Comparison of ENCODE assay signal across 15 mouse cellular contexts in the genomic region with DNA sequence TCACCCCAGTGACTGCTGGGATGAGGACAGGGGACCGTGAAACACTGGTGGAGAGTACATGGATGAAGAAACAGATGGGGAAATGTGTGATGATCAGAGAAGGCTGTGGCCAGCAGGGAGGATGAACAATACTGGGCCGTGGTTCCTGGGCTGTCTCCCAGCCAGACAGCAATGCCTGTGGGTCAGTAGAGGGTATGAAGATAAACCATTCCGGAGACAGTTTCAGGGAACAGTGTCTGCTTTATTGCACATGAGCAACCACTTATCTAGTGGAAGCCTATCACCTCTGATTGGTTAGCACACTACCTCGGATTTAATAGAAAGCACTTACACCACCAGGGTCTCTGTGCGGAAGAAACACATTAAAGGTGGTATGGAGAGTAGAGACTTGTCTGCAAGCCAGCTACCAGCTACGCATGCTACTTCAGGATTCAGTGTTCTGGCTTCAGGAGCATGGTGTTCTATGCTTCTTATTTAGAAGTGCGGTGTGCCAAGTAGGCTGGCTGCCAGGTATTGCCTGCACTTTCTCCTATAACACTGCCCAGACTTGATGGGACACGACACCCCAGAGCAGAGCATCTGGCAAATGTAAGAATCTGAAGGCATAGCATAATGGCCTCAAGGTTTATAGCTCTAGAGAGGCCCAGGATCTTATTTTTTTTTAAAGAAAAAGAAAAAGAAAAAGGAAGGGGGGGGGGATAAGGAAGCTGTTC.
DNase-seq lines count a peak whose midpoint lies in the region; ATAC-seq and TF ChIP-seq lines count a peak whose summit lies in the region.
"Had no signal": no experiment of that assay in that cellular context is flagged by ENCODE, and none has a peak within 500 bp of the region (broad histone marks: within the 10 kb centered on the region; RNA-seq: fewer than 3 reads in every experiment).

No protein-coding gene starts in this region.

- H3K4me1 ChIP-seq in embryonic facial prominence, embryonic 13.5 days, result peaks cover 3% of the 10 kb centered on the region; the same call in 1 of the 2 replicates
- H3K4me1 ChIP-seq in embryonic facial prominence, embryonic 10.5 days, result peaks cover 4% of the 10 kb centered on the region
- peaks cover 4% of the 10 kb centered on the region; the same call in 1 of the 2 replicates for H3K4me1 ChIP-seq in lung, embryonic 15.5 days
- H3K4me1 ChIP-seq in lung, postnatal 0 days (ENCODE audit: insufficient read depth, low read depth, low read length), result no peaks in the 10 kb centered on the region
- H3K4me1 ChIP-seq in embryonic facial prominence, embryonic 14.5 days (ENCODE audit: control insufficient read depth, insufficient read depth, low read length), result 0 out of 2 replicates have a peak, but pooled peaks cover 4% of the 10 kb centered on the region
- H3K4me1 ChIP-seq in limb, embryonic 14.5 days (ENCODE audit: control insufficient read depth, insufficient read depth, low read length), result no peaks in the 10 kb centered on the region
- H3K4me1 ChIP-seq: liver, embryonic 15.5 days; neural tube, embryonic 15.5 days had no signal

- no peak for TF ChIP-seq EP300 in lung, postnatal 0 days (IDR thresholded peaks at IDR 0.05)

- H3K9ac ChIP-seq in embryonic facial prominence, embryonic 13.5 days, result no peak overlapping the region
- H3K9ac ChIP-seq in lung, embryonic 15.5 days, result no peak overlapping the region
- no peak overlapping the region for H3K9ac ChIP-seq in lung, postnatal 0 days (replicated peaks; ENCODE audit: low read depth)
- H3K9ac ChIP-seq in embryonic facial prominence, embryonic 14.5 days (ENCODE audit: low read depth, low read length), result no peak overlapping the region
- no peak overlapping the region for H3K9ac ChIP-seq in limb, embryonic 14.5 days (ENCODE audit: low read depth, low read length, severe bottlenecking)
- H3K9ac ChIP-seq: liver, embryonic 15.5 days; neural tube, embryonic 15.5 days had no signal

- H3K4me3 ChIP-seq in embryonic facial prominence, embryonic 13.5 days, result no peak overlapping the region
- H3K4me3 ChIP-seq in embryonic facial prominence, embryonic 10.5 days, result no peak overlapping the region
- no peak overlapping the region for H3K4me3 ChIP-seq in lung, embryonic 15.5 days
- H3K4me3 ChIP-seq in lung, postnatal 0 days (ENCODE audit: low read depth, low read length), result no peak overlapping the region
- no peak overlapping the region for H3K4me3 ChIP-seq in embryonic facial prominence, embryonic 14.5 days (ENCODE audit: low read depth, low read length)
- no peak overlapping the region for H3K4me3 ChIP-seq in limb, embryonic 14.5 days (replicated peaks; ENCODE audit: low read length)
- H3K4me3 ChIP-seq: left cerebral cortex, adult 2 months; liver, embryonic 15.5 days; neural tube, embryonic 15.5 days had no signal

- 72% methylated on average over 8 of the region's 8 CpGs for WGBS in embryonic facial prominence, embryonic 13.5 days
- WGBS in embryonic facial prominence, embryonic 10.5 days, result 89% methylated on average over 8 of the region's 8 CpGs
- WGBS in lung, embryonic 15.5 days, result 71% methylated on average over 8 of the region's 8 CpGs
- WGBS in lung, postnatal 0 days, result 67% methylated on average over 8 of the region's 8 CpGs
- WGBS in embryonic facial prominence, embryonic 14.5 days, result 71% methylated on average over 8 of the region's 8 CpGs
- WGBS in limb, embryonic 14.5 days, result 57% methylated on average over 8 of the region's 8 CpGs

- DNase-seq in embryonic facial prominence, embryonic 10.5 days (ENCODE audit: low spot score), result no peak
- no peak for DNase-seq in lung, postnatal 0 days (ENCODE audit: low spot score)
- DNase-seq in embryonic facial prominence, embryonic 14.5 days (ENCODE audit: low spot score), result peak; percentile 89
- peak; percentile 65 for DNase-seq in limb, embryonic 14.5 days (ENCODE audit: low spot score)
- DNase-seq in left cerebral cortex, adult 8-10 months (ENCODE audit: low spot score in 2 of 2), result no peak
- DNase-seq: kidney, postnatal 25 days; right cerebral cortex, postnatal 4 days had no signal

- TF ChIP-seq POLR2A in limb, embryonic 14.5 days (IDR thresholded peaks at IDR 0.05; ENCODE audit: borderline replicate concordance, extremely low read depth, insufficient read depth, insufficient read length), result no peak

- H3K27me3 ChIP-seq in embryonic facial prominence, embryonic 13.5 days, result no peaks in the 10 kb centered on the region
- no peaks in the 10 kb centered on the region for H3K27me3 ChIP-seq in embryonic facial prominence, embryonic 10.5 days (replicated peaks; ENCODE audit: low read depth, poor library complexity, severe bottlenecking)
- H3K27me3 ChIP-seq in lung, embryonic 15.5 days, result no peaks in the 10 kb centered on the region
- no peaks in the 10 kb centered on the region for H3K27me3 ChIP-seq in lung, postnatal 0 days (replicated peaks; ENCODE audit: insufficient read depth, low read length)
- H3K27me3 ChIP-seq in embryonic facial prominence, embryonic 14.5 days (replicated peaks; ENCODE audit: control insufficient read depth, insufficient read depth, low read length), result no peaks in the 10 kb centered on the region
- no peaks in the 10 kb centered on the region for H3K27me3 ChIP-seq in limb, embryonic 14.5 days (ENCODE audit: control insufficient read depth, insufficient read depth, low read length)
- H3K27me3 ChIP-seq: liver, embryonic 15.5 days; neural tube, embryonic 15.5 days had no signal

- no peaks in the 10 kb centered on the region for H3K36me3 ChIP-seq in embryonic facial prominence, embryonic 13.5 days
- no peaks in the 10 kb centered on the region for H3K36me3 ChIP-seq in embryonic facial prominence, embryonic 10.5 days (replicated peaks)
- H3K36me3 ChIP-seq in lung, embryonic 15.5 days, result no peaks in the 10 kb centered on the region
- H3K36me3 ChIP-seq in lung, postnatal 0 days (ENCODE audit: insufficient read depth, low read length), result no peaks in the 10 kb centered on the region
- no peaks in the 10 kb centered on the region for H3K36me3 ChIP-seq in embryonic facial prominence, embryonic 14.5 days (ENCODE audit: control insufficient read depth, insufficient read depth, low read length)
- H3K36me3 ChIP-seq in limb, embryonic 14.5 days (ENCODE audit: control insufficient read depth, insufficient read depth, low read length), result no peaks in the 10 kb centered on the region
- H3K36me3 ChIP-seq: liver, embryonic 15.5 days; neural tube, embryonic 15.5 days had no signal

- no peak for TF ChIP-seq CTCF in lung, postnatal 0 days (IDR thresholded peaks at IDR 0.05)

- ATAC-seq in embryonic facial prominence, embryonic 13.5 days (ENCODE audit: insufficient number of reproducible peaks, insufficient read depth, low FRiP score, low TSS enrichment, low read depth), result no peak
- 0 out of 2 replicates have a peak, but pooled peaks have one; percentile 27 for ATAC-seq in lung, embryonic 15.5 days (ENCODE audit: borderline replicate concordance, extremely low read depth, low FRiP score, low TSS enrichment)
- ATAC-seq in lung, postnatal 0 days, result no peak
- peak; percentile 74 for ATAC-seq in embryonic facial prominence, embryonic 14.5 days (ENCODE audit: low read depth)
- ATAC-seq in limb, embryonic 14.5 days (ENCODE audit: low FRiP score, low read depth), result peak; percentile 47
- ATAC-seq in activated CD4-positive, CD25-positive, alpha-beta regulatory T cell, adult 4 months, result no peak
- ATAC-seq: hindbrain, embryonic 16.5 days; midbrain, embryonic 16.5 days had no signal

- H3K4me2 ChIP-seq in embryonic facial prominence, embryonic 13.5 days, result no peak overlapping the region
- no peak overlapping the region for H3K4me2 ChIP-seq in lung, embryonic 15.5 days
- no peak overlapping the region for H3K4me2 ChIP-seq in lung, postnatal 0 days (replicated peaks; ENCODE audit: low read depth, low read length)
- no peak overlapping the region for H3K4me2 ChIP-seq in embryonic facial prominence, embryonic 14.5 days (ENCODE audit: low read depth, low read length)
- no peak overlapping the region for H3K4me2 ChIP-seq in limb, embryonic 14.5 days (replicated peaks; ENCODE audit: low read depth, low read length, severe bottlenecking)
- H3K4me2 ChIP-seq: liver, embryonic 15.5 days; neural tube, embryonic 15.5 days had no signal

- peak overlapping the region; percentile 2; the same call in 1 of the 2 replicates for H3K27ac ChIP-seq in embryonic facial prominence, embryonic 13.5 days
- no peak overlapping the region for H3K27ac ChIP-seq in embryonic facial prominence, embryonic 10.5 days (replicated peaks)
- no peak overlapping the region for H3K27ac ChIP-seq in lung, embryonic 15.5 days
- H3K27ac ChIP-seq in lung, postnatal 0 days (ENCODE audit: low read length), result no peak overlapping the region
- no peak overlapping the region for H3K27ac ChIP-seq in embryonic facial prominence, embryonic 14.5 days (replicated peaks; ENCODE audit: low read depth, low read length)
- no peak overlapping the region for H3K27ac ChIP-seq in limb, embryonic 14.5 days (replicated peaks; ENCODE audit: low read depth, low read length)
- H3K27ac ChIP-seq: left cerebral cortex, adult 2 months; liver, embryonic 15.5 days; neural tube, embryonic 15.5 days had no signal

- H3K9me3 ChIP-seq in embryonic facial prominence, embryonic 13.5 days, result 0 out of 2 replicates have a peak, but pooled peaks cover 11% of the 10 kb centered on the region
- no peaks in the 10 kb centered on the region; the same call in 1 of the 2 replicates for H3K9me3 ChIP-seq in embryonic facial prominence, embryonic 10.5 days
- H3K9me3 ChIP-seq in lung, embryonic 15.5 days, result no peaks in the 10 kb centered on the region
- no peaks in the 10 kb centered on the region for H3K9me3 ChIP-seq in lung, postnatal 0 days (ENCODE audit: low read length)
- no peaks in the 10 kb centered on the region for H3K9me3 ChIP-seq in embryonic facial prominence, embryonic 14.5 days (ENCODE audit: control insufficient read depth, low read length)
- peaks cover 4% of the 10 kb centered on the region; the same call in 1 of the 2 replicates for H3K9me3 ChIP-seq in limb, embryonic 14.5 days (ENCODE audit: control insufficient read depth, low read length)
- H3K9me3 ChIP-seq: liver, embryonic 15.5 days; neural tube, embryonic 15.5 days had no signal

Comparison
In these comparisons a context has a peak if more than half of its experiments do, and no peak if none do; other contexts are left out.
1. ATAC-seq: peak in lung, embryonic 15.5 days (single experiment), embryonic facial prominence, embryonic 14.5 days (single experiment) and limb, embryonic 14.5 days (single experiment); none in embryonic facial prominence, embryonic 13.5 days (single experiment), lung, postnatal 0 days (single experiment) and activated CD4-positive, CD25-positive, alpha-beta regulatory T cell, adult 4 months (single experiment).
2. DNase-seq: peak in embryonic facial prominence, embryonic 14.5 days (single experiment) and limb, embryonic 14.5 days (single experiment); none in embryonic facial prominence, embryonic 10.5 days (single experiment), lung, postnatal 0 days (single experiment) and left cerebral cortex, adult 8-10 months (0 of 2).